Mouse (Mus musculus): ENCODE measurements around the gene Zfp143. TPM values are rescaled to one million over a fixed set of nuclear protein-coding genes. Genes with fewer than 3 reads are reported as not detected.
"Not testable (repeated sequence)": the region's sequence is repeated elsewhere in the genome, so short reads cannot be mapped to it uniquely, and the experiment has no call there.

The Zfp143 gene
- total and polyA plus RNA-seq, 2 experiments from 2014 or later: 9.6 to 21.0 TPM

DNA sequence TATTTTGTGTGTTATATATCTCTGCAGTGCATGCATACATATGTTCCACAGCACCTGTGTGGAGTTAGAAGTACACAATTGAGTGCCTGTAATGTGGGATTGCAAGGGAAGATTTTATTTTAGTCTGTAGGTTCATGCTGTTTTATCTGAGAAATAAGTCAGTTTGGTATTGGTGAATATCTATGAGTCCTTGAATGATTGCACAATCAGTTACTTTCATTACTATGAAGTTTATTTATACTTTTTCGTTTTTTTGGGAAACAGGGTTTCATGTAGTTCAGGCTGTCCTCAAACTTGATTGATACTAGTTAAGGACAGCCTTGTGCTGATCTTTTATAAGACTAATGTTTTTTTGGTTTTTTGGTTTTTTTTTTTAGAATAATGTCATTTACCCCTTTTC lies 37.5 kb upstream of the Zfp143 start:
- no peak overlapping the region for H3K27ac ChIP-seq (ENCODE audit: low read depth)
- H3K9me3 ChIP-seq (replicated peaks; ENCODE audit: control insufficient read depth, low read length): no peaks in the 10 kb centered on the region
- ATAC-seq (ENCODE audit: insufficient read depth, low read depth) (no peak), DNase-seq (ENCODE audit: low spot score) (no peak)
- no peak overlapping the region for H3K4me3 ChIP-seq (ENCODE audit: low read depth, low read length)
- no peak overlapping the region for H3K9ac ChIP-seq (replicated peaks; ENCODE audit: low read depth, low read length)
- no peak overlapping the region for H3K4me2 ChIP-seq (ENCODE audit: low read depth, low read length)
- peaks cover 10% of the 10 kb centered on the region; the same call in 1 of the 2 replicates for H3K36me3 ChIP-seq (replicated peaks; ENCODE audit: control insufficient read depth, insufficient read depth, low read length)
- peaks cover 9% of the 10 kb centered on the region for H3K4me1 ChIP-seq (ENCODE audit: control insufficient read depth, insufficient read depth)
- 93% methylated on average over 1 of the region's 1 CpGs for WGBS
- TF ChIP-seq CTCF (IDR thresholded peaks at IDR 0.05; ENCODE audit: low read depth) (no peak), EP300 (IDR thresholded peaks at IDR 0.05; ENCODE audit: low read depth) (no peak)
- no peaks in the 10 kb centered on the region for H3K27me3 ChIP-seq (ENCODE audit: control insufficient read depth, insufficient read depth, low read length)

DNA sequence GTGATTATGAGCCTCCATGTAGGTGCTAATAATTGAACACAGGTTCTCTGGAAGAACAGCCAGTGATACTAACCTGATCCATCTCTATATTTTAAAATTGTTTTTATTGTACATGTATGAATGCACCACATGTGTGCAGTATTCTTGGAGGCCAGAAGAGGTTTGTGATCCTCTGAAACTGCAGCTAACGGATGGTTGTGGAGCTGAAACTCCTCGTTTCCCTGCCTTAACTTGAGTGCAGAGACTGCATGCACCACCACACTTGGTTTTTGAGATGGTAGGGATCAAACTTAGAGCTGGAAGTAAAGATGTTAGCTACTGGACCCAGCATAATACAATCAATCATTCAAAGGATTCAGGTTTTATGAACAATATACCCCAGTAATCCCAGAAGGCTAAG lies 34.4 kb upstream of the Zfp143 start:
- H3K4me2 ChIP-seq (ENCODE audit: low read depth, low read length): no peak overlapping the region
- no peak overlapping the region for H3K27ac ChIP-seq (ENCODE audit: low read depth)
- H3K9me3 ChIP-seq (replicated peaks; ENCODE audit: control insufficient read depth, low read length): no peaks in the 10 kb centered on the region
- H3K27me3 ChIP-seq (ENCODE audit: control insufficient read depth, insufficient read depth, low read length): no peaks in the 10 kb centered on the region
- peaks cover 28% of the 10 kb centered on the region for H3K36me3 ChIP-seq (replicated peaks; ENCODE audit: control insufficient read depth, insufficient read depth, low read length)
- 70% methylated on average over 2 of the region's 2 CpGs for WGBS
- DNase-seq (ENCODE audit: low spot score) (no peak), ATAC-seq (ENCODE audit: insufficient read depth, low read depth) (no peak)
- no peak overlapping the region for H3K4me3 ChIP-seq (ENCODE audit: low read depth, low read length)
- no peak for TF ChIP-seq CTCF (IDR thresholded peaks at IDR 0.05; ENCODE audit: low read depth)
- no peaks in the 10 kb centered on the region for H3K4me1 ChIP-seq (ENCODE audit: control insufficient read depth, insufficient read depth)
- no peak overlapping the region for H3K9ac ChIP-seq (replicated peaks; ENCODE audit: low read depth, low read length)

DNA sequence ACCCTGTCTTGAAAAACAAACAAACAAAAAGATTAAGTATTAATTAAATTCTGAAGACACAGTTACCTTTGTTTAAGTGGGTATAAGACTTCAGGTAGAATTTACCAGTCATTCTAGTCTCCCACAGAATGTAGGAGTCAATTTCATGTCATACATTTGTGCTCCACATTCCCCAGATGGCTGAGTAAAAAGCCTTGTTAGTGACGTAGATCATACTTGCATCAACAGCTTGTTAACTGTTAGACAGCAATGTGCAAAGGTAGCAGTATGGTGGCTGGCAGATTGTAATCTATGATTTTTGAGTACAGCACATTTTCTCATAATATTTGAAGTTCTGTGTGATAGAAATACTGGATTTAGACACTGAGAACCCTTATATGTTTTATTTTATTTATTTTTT lies 32.2 kb upstream of the Zfp143 start:
- Histone ChIP-seq H3K4me3 (ENCODE audit: low read depth, low read length) (no peak overlapping the region), H3K27ac (ENCODE audit: low read depth) (no peak overlapping the region), H3K36me3 (replicated peaks; ENCODE audit: control insufficient read depth, insufficient read depth, low read length) (peaks cover 45% of the 10 kb centered on the region), H3K9ac (replicated peaks; ENCODE audit: low read depth, low read length) (no peak overlapping the region), H3K4me1 (ENCODE audit: control insufficient read depth, insufficient read depth) (no peaks in the 10 kb centered on the region), H3K4me2 (ENCODE audit: low read depth, low read length) (no peak overlapping the region), H3K27me3 (ENCODE audit: control insufficient read depth, insufficient read depth, low read length) (no peaks in the 10 kb centered on the region), H3K9me3 (replicated peaks; ENCODE audit: control insufficient read depth, low read length) (no peaks in the 10 kb centered on the region)
- ATAC-seq (ENCODE audit: insufficient read depth, low read depth) (no peak), DNase-seq (ENCODE audit: low spot score) (no peak)
- TF ChIP-seq EP300 (IDR thresholded peaks at IDR 0.05; ENCODE audit: low read depth) (no peak), CTCF (IDR thresholded peaks at IDR 0.05; ENCODE audit: low read depth) (no peak)
- 68% methylated on average over 1 of the region's 1 CpGs for WGBS

DNA sequence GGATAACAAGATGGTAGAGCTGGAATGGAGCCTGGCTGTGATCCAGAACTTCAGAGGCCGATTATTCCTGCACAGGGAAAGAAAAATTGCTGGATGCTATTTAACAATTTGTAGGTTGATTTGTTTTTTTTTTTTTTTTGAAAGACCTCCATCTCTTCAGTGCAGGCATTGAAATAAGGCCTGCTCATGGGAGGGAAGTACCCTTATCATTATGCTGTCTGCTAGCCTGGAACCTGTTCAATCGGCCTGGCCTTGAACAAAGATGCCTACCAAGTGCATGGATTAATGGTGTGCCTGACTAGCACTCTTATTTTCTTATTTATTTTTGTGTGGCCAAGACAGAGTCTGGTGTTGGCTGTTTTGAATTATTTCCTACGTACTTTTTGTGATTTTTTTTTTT lies 30.7 kb upstream of the Zfp143 start:
- Histone ChIP-seq H3K9ac (replicated peaks; ENCODE audit: low read depth, low read length) (no peak overlapping the region), H3K27ac (ENCODE audit: low read depth) (no peak overlapping the region), H3K36me3 (replicated peaks; ENCODE audit: control insufficient read depth, insufficient read depth, low read length) (peaks cover 53% of the 10 kb centered on the region), H3K9me3 (replicated peaks; ENCODE audit: control insufficient read depth, low read length) (no peaks in the 10 kb centered on the region), H3K27me3 (ENCODE audit: control insufficient read depth, insufficient read depth, low read length) (no peaks in the 10 kb centered on the region), H3K4me3 (ENCODE audit: low read depth, low read length) (no peak overlapping the region), H3K4me2 (ENCODE audit: low read depth, low read length) (no peak overlapping the region), H3K4me1 (ENCODE audit: control insufficient read depth, insufficient read depth) (peaks cover 5% of the 10 kb centered on the region; the same call in 1 of the 2 replicates)
- 56% methylated on average over 3 of the region's 3 CpGs for WGBS
- DNase-seq (ENCODE audit: low spot score) (no peak), ATAC-seq (ENCODE audit: insufficient read depth, low read depth) (no peak)
- TF ChIP-seq CTCF (IDR thresholded peaks at IDR 0.05; ENCODE audit: low read depth) (no peak), EP300 (IDR thresholded peaks at IDR 0.05; ENCODE audit: low read depth) (no peak)

DNA sequence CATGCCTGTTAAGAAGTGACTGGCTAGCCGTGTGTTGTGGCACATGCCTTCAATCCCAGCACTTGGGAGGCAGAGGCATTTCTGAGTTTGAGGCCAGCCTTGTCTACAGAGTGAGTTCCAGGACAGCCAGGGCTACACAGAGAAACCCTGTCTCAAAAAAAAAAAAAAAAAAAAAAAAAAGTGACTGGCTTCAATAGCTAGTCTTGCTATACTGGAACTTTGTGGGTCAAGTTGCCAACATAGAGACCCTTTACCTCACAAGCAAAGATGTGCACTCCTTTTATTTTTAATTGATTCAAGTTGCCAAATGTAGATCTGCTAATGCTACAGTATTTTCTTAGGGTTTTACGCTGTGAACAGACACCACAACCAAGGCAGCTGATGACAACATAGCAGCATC lies 3.3 kb upstream of the Zfp143 start:
- H3K36me3 ChIP-seq (replicated peaks; ENCODE audit: control insufficient read depth, insufficient read depth, low read length): peaks cover 32% of the 10 kb centered on the region
- H3K4me3 ChIP-seq (ENCODE audit: low read depth, low read length); H3K27me3 ChIP-seq (ENCODE audit: control insufficient read depth, insufficient read depth, low read length); H3K9me3 ChIP-seq (replicated peaks; ENCODE audit: control insufficient read depth, low read length); H3K4me2 ChIP-seq (ENCODE audit: low read depth, low read length); H3K27ac ChIP-seq (ENCODE audit: low read depth); ATAC-seq (ENCODE audit: insufficient read depth, low read depth); H3K9ac ChIP-seq (replicated peaks; ENCODE audit: low read depth, low read length); DNase-seq (ENCODE audit: low spot score): not testable (repeated sequence)
- peaks cover 11% of the 10 kb centered on the region; the same call in 1 of the 2 replicates for H3K4me1 ChIP-seq (ENCODE audit: control insufficient read depth, insufficient read depth)
- WGBS: 94% methylated on average over 2 of the region's 2 CpGs

DNA sequence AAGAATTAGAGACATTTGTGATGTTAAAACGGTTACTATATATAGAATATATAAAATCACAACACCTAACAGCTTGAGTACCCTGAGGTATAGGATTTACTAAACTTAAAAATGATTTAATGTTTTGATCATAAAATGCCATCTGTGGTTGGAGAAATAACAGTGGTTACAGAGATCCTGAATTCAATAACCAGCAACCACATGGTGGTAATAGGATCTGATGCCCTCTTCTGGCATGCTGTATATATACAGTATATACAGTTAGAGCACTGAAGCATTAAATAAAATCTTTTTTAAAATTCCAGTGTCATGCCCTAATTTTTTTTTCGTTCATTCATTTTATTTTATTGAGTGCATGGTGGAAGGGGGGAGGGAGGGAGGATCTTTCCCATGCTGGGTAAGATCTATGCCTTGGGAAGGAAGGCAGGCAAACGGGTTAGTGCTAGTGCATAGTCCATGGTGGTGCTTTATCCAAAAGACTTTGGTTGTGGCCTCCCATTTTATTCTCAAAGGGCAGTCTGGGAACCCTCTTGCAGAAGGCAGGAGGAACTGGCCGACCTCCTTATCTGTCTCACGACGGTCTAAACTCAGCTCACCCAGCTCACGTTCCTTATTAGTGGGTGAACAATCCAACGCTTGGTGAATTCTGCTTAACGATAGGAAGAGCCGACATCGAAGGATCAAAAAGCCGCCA lies 1.8 kb upstream of the Zfp143 start:
- 72% methylated on average over 12 of the region's 12 CpGs for WGBS
- peak; percentile 38 for TF ChIP-seq CTCF (IDR thresholded peaks at IDR 0.05; ENCODE audit: low read depth)
- no peak for TF ChIP-seq EP300 (IDR thresholded peaks at IDR 0.05; ENCODE audit: low read depth)
- Histone ChIP-seq H3K27me3 (ENCODE audit: control insufficient read depth, insufficient read depth, low read length) (no peaks in the 10 kb centered on the region), H3K9me3 (replicated peaks; ENCODE audit: control insufficient read depth, low read length) (no peaks in the 10 kb centered on the region), H3K36me3 (replicated peaks; ENCODE audit: control insufficient read depth, insufficient read depth, low read length) (peaks cover 21% of the 10 kb centered on the region), H3K27ac (ENCODE audit: low read depth) (no peak overlapping the region), H3K4me1 (ENCODE audit: control insufficient read depth, insufficient read depth) (peaks cover 16% of the 10 kb centered on the region; the same call in 1 of the 2 replicates), H3K4me2 (ENCODE audit: low read depth, low read length) (no peak overlapping the region), H3K9ac (replicated peaks; ENCODE audit: low read depth, low read length) (no peak overlapping the region), H3K4me3 (ENCODE audit: low read depth, low read length) (no peak overlapping the region)
- ATAC-seq (ENCODE audit: insufficient read depth, low read depth) (no peak), DNase-seq (ENCODE audit: low spot score) (peak; percentile 29)

All from heart, postnatal 0 days (tissue).